Mouse (Mus musculus): ENCODE data around the gene Ano4. TPM values are rescaled to one million over a fixed set of nuclear protein-coding genes. Genes with fewer than 3 reads are reported as not detected.
"Not testable (repeated sequence)": the region's sequence is repeated elsewhere in the genome, so short reads cannot be mapped to it uniquely, and the experiment has no call there.

Ano4 gene
- total RNA-seq, 4 experiments from 2014 or later: 0.56 to 1.9 (median 1.3) TPM

DNA sequence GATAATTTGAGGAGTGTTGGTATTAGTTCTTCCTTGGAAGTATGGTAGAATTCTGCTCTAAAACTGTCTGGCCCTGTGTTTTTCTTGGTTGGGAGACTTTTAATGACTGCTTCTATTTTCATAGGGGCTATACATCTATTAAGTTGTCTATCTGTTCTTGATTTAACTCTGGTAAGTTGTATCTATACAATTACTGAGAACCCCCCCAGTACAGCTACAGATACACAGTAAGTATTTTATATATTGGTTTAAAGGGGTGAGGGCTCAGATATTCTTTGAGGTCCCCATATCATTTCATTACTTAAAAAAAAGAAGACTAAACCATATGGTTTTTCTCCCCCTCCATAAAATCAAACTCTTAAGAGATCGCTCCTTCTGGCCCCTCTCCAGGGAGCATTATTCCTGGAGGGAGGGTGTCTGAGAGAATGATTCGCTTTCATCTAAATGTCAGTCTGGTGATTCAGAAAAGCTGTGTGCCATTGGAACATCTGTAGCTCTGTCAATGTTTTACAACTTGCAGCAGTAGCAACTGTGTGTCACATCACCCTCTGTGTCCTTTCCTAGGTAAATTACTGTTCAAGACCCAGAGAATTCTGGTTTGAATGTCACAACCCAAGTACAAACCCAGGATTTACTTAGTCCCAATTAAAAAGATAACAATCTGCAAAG lies 189.6 kb downstream of the Ano4 start:
- DNase-seq (ENCODE audit: low spot score in 2 of 2): no peak

DNA sequence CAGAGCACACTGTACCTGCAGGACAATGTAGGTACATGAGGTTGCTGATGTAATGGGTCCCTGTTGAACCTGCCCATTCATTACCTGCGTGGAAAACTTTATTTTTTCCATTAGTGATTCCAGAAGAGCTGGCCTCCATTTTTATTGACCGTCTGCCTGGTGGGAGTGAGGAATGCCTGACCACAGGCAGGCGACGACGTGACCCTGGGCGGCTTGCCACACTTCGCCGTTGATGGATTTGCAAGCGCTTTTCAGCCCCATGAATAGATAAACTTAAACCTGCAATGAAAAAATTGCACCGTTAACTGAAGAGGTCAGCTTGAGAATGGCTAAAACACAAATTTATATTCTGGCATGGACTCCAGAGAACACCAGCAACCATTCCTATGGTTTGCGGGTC lies 195.4 kb downstream of the Ano4 start:
- no peak for DNase-seq (ENCODE audit: low spot score in 2 of 2)

DNA sequence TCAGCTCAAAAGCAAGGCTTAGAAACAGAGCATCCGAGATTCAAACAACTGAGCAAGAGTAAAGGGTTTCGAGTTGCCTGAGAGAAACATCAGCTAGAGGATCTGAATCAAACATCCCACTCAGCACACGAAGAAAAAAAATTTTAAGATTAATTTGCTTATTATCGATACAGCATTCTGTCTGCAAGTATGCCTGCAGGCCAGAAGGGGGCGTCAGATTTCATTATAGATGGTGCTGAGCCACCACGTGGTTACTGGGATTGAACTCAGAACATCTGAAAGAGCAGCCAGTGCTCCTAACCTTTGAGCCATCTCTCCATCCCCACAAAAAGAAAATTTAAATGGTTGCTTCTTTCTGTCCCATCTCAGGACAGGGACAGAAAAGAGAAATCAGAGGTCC lies 223.2 kb downstream of the Ano4 start:
- DNase-seq (ENCODE audit: low spot score in 2 of 2): no peak

DNA sequence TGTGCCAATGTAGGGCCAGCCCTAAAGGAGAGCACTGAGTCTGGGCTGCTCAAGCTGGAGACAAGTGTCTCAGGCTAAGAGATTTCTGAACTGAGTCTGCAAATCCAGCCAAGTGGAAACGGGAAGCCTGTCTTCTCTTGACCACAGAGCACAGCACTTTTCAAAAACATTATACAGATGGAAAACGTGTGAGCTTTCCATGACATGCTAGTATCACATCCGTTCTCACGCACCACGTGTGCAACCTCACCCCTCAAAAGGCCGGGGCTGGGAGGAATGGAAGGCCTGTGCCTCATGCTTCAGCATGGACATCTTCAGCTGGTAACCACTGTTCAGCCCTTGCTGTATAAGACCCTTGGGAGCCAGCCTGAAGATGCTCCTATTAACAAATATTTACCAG lies 230.2 kb downstream of the Ano4 start:
- DNase-seq (ENCODE audit: low spot score in 2 of 2): no peak

DNA sequence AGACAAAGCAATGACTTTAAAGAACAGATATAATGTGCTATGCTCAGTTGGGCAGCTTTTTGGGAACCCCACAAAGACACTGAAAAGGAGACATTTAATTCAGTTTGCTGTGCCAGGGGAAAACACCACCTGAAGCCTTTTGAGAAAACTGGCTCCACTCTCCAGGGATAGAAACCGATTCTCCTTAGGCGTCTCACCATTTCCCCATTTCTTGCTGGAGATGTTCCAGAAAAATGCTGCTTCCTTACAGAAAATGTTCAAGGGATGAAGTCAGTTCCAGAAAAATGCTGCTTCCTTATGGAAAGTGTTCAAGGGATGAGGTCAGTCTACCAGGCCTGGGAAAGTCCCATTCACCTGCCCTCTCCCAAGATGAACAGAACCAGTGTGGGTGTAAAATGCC lies 233.1 kb downstream of the Ano4 start:
- DNase-seq (ENCODE audit: low spot score in 2 of 2): no peak

DNA sequence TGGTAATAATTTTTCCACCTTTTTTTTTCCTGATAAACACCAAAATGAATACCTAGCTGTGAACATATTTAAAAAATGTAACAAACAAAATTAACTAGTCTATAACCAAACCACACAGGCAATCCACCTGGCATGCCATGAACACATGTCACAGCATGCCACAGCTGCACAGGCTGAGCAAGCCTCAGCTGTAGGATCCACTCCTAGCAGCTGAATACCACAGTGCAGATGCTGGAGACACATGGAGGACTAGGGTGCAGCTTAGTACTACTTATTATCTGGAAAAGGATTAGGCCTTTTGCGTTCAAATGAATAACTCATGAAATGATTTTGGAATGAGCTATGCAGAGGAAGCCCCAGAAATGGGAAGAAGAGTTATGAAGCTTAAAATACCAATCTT lies 233.6 kb downstream of the Ano4 start:
- DNase-seq (ENCODE audit: low spot score in 2 of 2): no peak

DNA sequence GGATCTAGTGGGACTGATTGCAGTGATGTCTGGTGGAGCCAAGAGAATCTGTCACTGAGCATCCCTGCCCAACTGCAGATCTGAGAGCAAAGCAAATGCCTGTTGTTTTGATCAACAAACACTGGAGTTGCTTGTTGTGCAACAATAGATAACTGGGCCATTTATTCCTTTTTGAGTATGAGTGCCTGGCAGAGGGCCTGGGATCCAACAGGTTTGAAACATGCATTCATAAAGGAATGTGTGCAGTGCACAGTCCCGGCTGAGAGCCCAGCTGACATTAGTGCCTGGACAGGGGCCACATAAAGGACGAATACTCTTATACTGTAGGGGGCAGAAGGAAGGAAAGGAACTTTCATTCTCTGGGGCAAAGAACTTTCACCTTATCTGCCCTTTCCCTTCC lies 241.0 kb downstream of the Ano4 start:
- DNase-seq (ENCODE audit: low spot score in 2 of 2): no peak

DNA sequence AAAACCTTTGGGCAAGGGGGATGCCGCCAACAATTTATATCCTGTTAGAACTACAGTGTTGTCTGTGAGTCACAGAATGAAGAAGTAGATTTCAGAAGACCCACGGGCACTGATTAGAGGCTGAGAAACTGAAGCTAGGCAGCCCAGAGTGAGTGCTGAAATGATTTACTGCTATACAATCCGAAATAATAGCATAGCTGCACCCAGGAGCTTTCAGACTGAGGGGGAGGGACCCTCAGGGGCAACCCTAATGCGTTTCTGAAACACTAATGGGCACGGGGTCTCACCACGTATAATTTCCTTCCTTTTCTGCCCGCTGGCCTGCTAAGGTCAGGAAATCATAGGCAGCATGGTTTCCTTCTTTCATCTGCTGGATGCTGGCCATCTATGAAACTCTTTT lies 242.5 kb downstream of the Ano4 start:
- no peak for DNase-seq (ENCODE audit: low spot score in 2 of 2)

DNA sequence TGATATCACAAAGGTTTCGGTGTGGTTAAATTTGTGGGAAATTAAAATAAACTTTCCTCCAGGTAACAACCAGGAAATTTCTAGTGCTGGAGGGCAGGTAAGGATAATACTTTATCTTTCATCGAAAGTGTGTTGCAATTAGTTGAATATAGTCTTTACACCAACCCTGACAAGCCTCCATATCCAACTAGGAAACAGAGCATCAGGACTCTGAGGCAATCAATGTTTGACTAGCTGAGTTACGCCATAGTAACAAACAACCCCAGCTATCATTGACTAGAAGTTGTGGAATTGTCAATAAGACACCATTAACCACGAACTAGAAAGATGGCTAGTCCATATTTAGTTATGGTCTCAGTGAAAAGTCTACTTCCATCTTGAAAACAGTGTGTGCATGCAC lies 246.4 kb downstream of the Ano4 start:
- no peak for DNase-seq (ENCODE audit: low spot score in 2 of 2)

DNA sequence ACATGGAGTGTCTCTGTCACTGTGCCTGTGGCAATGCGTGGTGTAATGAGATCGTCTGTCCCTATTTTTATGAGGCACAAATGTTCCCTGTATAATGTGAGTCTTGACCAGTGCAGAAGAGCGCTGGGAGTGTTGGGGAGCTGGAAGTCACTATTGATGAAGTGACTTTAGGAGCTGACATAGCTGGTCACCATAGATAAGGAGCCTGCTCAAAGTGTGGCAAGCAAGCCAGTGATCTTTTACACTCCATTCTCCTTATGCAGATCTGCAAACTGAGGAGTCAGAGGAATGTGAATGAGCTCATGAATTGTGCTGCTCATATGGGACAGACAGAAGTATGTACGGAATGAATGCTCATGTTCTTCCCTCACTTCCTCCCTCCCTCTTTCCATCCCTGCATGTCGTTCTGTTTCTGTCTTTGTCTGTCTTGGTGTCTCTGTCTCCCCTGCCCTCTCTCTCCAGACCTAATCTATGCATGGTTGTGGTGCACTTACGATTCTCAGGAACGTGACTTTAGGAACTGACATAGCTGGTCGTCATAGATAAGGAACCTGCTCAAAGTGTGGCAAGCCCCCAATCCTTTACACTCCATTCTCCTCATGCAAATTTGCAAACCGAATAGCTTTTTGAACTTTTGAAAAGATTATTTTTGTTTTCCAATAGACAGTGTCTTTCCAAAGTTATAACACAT lies 252.1 kb downstream of the Ano4 start:
- no peak for DNase-seq (ENCODE audit: low spot score in 2 of 2)

DNA sequence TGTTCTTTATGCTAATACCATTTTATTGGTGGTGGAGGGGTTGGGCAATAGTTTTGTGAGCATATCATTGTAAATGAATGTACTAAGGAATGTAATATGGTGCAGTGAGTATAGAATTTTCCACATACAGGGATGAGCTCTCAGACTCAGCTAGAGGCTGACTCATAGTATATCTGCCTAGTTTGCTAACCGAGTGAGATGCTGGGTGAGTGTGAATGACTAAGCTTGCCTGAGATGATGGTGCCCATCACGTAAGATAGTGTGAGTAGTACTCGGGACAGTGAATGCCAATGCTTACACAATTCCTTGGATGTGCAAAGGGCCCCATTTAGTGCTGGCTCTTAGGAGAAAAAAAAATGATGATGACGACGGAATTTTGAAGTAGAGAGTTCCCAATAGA lies 267.1 kb downstream of the Ano4 start:
- DNase-seq (ENCODE audit: low spot score in 2 of 2): no peak

DNA sequence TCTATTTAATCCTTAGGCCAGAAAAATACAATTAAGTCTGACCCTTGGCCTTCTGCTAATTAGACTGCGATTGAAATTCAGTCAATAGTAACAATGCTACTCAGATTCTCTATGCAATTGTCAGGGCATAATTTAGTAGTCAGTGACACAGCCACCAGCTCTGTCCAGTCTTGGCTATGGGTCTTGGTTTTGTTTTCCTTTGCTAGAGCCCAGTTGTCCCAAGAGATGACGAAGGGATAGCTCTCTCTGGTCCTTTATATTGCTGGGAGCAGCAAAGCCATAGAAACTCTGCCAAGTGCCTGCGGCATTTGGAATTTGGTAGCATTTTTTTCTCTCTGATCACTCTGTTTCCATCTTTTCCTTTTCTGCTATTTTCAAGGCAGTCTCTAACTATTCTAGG lies 288.7 kb downstream of the Ano4 start:
- no peak for DNase-seq (ENCODE audit: low spot score in 2 of 2)

DNA sequence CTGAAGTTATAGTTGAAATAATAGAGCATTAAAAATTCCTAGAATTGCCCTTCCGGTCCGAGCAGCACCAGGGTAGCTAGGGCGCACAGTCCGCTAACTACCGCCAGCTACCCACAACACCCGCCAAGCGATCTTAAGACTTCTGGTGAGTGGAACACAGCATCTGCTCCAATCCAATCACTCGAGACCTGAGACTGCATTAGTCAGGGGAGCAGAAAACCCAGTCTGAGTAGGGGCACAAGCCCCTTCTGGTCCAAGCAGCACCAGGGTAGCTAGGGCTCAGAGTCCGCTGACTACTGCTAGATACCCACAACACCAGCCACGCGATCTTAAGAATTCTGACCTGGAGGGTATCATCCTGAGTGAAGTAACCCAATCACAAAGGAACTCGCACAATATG lies 299.6 kb downstream of the Ano4 start:
- DNase-seq (ENCODE audit: low spot score in 2 of 2): not testable (repeated sequence)

DNA sequence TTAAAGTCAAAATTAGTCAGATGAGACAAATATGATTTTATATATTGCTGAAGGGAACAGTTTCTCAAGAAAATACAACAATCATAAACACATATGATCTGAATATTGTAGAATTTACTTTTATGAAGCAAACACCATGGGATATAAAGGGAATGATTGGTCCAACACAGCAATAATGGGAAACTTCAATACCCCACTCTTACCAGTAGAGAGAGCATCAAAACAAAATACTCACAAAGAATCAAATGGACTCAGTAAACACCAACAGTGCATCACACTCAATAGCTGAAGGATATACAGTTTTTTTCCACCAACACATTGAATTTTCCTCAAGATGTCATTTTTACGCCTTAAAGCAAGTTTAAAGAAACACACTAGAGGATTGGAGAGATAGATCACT lies 300.4 kb downstream of the Ano4 start:
- DNase-seq (ENCODE audit: low spot score in 2 of 2): no peak

DNA sequence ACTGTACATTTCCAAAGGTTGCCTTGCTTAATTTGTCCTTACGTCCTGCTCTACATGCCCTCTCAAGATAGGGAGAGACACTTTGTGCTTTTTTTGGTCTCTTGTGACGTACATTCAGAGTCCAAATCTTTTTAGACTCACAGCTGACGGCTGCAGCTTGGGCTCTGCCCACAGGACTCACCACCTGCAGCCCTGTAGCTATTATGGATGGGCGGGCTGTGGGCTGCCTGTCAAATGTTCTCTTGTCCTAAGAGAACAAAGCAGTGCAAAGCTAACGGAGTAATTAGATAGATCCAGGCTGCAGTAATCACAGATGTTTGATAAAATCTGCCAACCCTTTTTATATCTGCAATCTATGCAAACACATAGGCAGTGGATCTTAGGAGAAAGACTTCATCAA lies 325.6 kb downstream of the Ano4 start:
- no peak for DNase-seq (ENCODE audit: low spot score in 2 of 2)

DNA sequence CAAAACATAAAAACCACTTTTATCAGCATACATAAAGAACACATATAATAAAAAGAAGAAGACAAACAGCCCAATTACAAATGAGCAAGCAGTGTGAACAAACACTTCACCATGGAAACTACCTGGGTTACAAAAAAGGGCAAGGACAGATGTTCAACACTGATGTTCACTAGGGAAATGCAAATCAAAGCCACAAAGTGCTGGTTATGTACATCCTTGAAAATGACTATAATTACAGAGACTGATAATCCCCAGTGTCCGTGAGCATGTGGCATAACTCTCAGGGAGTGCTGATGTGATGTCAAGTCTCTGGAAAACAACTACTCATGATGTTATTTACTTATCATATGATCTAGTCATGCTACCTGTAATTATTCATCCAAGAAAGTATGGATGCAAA lies 336.3 kb downstream of the Ano4 start:
- DNase-seq (ENCODE audit: low spot score in 2 of 2): no peak

DNA sequence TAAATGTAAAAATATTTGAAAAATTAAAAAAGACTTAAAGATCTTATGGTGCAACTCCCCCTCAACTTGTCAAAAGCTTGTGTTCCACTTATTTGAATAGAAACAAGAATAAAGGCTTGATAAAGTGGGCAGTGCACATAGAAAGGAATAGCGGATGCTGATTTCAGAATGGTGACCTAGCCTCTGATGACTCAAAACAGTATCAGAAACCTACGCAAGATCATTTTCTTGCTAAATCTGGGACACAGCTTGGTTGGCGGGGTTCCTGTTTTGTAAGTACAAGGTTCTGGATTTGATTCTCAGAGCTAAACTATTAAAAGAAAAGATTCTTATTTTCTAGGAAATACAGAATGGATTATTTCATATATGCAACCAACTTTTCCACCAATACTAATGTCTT lies 340.0 kb downstream of the Ano4 start:
- DNase-seq (ENCODE audit: low spot score in 2 of 2): no peak

DNA sequence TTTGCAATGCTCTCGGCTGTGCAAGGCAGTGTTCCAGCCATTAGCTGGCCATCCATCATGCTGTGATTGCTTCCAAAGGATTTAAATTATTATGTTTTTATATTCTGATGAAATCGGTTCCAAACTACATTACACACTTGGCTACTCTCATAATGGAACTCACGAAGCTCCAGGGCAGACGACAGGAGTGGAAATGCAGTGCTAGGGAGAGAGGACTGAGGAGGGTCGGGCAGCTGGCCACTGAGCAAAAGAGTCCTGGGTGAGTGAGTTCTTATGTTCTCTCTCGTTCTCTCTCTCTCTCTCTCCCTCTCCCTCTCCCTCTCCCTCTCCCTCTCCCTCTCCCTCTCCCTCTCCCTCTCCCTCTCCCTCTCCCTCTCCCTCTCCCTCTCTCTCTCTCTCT lies 357.6 kb downstream of the Ano4 start:
- no peak for DNase-seq (ENCODE audit: low spot score in 2 of 2)

DNA sequence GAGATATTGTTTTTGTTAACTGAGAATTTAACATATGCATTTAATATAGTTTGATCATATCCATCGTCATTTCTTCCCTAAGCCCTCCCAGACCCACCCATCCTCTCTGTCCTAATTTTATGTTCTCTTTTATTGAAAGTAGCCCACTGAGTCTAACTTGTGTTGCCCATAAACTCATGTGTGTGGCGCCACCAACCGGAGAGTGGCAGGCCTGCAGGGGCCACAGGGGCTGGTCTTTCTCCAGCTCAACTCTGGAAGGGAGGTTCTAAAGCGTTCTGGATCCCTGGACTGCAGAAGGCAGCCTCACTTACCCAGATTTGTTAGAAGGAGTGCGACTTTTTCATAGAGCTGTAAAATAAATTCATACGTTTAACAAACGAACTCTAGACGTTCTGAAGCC lies 361.1 kb downstream of the Ano4 start:
- no peak for DNase-seq (ENCODE audit: low spot score in 2 of 2)

DNA sequence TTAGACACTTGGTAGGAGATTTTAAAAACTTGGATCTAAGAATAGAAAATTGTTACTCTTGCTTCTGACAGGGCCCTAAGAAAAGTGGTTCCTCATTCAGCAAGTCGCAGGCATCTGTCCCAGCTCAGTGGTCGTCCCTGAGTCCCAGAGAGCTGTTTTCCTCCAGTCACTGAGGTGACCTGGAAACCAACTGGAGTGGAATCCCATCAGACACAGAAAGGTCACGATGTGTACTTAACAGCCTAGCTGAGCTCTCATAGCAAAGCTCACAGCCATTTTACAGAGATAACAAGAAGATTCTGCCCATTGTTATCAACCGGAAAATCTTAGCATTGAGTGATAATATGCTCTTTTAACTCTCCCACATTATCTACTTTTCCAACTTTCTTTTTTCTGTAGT lies 365.1 kb downstream of the Ano4 start:
- DNase-seq (ENCODE audit: low spot score in 2 of 2): no peak

DNA sequence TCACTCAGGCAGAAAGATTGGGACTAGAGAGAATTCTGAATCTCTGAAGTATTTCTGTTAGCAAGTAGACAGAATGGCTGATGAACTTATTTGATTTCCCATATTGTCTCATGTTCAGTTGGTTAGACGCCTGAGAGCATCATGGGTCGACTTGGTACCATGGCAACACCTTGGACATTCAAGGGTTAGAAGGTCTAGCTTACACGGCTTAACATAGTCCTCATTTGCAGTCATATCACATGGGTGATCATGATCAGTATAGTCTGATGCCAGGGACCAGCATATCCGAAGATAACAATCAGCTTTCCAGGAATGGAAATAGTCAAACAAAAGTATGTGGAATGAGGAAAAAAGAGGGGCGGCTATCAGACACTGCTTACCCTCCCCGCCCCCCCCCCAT lies 365.6 kb downstream of the Ano4 start:
- no peak for DNase-seq (ENCODE audit: low spot score in 2 of 2)

DNA sequence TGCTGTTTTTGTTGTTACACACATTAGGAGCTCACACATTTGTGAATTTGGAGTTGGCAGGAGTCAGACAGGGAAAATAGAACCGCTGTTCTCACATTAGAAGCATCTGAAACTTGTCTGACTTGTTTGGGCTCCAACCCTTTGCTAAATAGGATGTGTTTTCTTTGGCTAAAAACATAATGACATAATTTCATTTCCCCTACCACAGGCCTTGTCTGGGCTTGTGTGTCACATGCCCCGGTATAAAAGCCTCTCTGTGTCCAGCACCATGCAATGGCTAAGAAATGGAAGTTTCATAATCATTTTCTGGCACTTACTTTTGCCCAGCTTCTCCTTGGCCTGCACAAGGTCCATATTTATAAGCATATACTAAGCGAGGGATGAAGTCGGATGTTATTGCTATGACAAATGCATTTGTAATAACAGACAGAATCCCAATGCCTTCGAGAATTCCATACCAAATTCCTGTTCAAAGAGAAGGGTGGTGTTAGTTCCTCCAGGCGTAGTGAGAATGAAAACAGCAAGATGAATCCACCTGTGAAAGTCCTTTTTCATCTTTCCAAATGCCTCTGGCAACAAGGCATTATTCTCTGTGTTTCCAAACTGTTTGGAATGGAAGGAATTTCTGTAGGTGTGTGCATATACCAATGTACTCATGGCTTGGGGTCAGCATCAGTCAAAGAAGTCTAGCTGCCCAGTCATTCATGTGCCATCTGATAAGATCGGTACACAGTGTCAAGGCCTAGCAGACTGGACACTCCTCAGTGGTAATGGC lies 373.4 kb downstream of the Ano4 start:
- no peak for DNase-seq (ENCODE audit: low spot score in 2 of 2)

DNA sequence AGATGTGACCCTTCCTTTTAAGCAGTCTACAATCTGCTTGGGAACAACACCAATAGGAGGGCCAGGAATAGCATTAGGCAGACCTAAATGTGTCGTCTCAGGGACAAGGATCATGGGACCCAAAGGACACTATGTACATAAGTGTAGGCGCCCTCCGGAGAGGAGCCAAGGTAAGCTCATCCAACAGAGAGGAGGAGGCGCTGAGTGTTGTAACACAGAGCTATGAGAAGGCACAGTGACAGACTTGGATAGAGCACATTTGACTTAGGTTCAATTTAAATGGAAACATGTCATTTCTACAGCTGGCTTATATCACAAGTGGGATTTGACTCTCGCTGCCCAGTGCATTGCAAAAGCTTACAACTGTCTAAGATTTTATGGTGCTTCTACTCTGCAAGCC lies 376.0 kb downstream of the Ano4 start:
- DNase-seq (ENCODE audit: low spot score in 2 of 2): no peak

Data from gastrocnemius, adult 8-10 months (tissue).